Mouse (Mus musculus): ENCODE measurements around the gene Cul7. TPM values are rescaled to one million over a fixed set of nuclear protein-coding genes. Genes with fewer than 3 reads are reported as not detected.

Gene Cul7
- polyA plus RNA-seq, 1 experiment from 2014 or later, result 62.2 TPM

- H3K4me2 ChIP-seq (replicated peaks; ENCODE audit: low read depth, low read length), result peak within 1 kb of the TSS; percentile 93
- peak; percentile 92 for ATAC-seq (ENCODE audit: low FRiP score, low TSS enrichment)
- peak within 1 kb of the TSS; percentile 68 for H3K4me3 ChIP-seq (ENCODE audit: low read length)
- H3K9me3 ChIP-seq (ENCODE audit: low read length), result no peaks in the 10 kb centered on the region
- peaks cover 17% of the 10 kb centered on the region for H3K4me1 ChIP-seq (ENCODE audit: insufficient read depth, low read length)
- H3K27me3 ChIP-seq (ENCODE audit: insufficient read depth, low read length), result no peaks in the 10 kb centered on the region
- peaks cover 22% of the 10 kb centered on the region for H3K36me3 ChIP-seq (ENCODE audit: insufficient read depth, low read length)
- peak within 1 kb of the TSS; percentile 91 for H3K9ac ChIP-seq (replicated peaks; ENCODE audit: low read length)
- H3K27ac ChIP-seq (ENCODE audit: low read length), result peak within 1 kb of the TSS; percentile 79
- 9% methylated on average over 36 of the region's 36 CpGs for WGBS
Observed at GRCm38 (mm10) chr17:46710959-46711597, 60.9 kb downstream of the Cul7 start, which contains the start of gene Pex6. Gene Pex6, plus strand, starts transcription at chr17:46711463.

GRCm38 (mm10) chr17:46711612-46712271, 61.6 kb downstream of the Cul7 start:
- Histone ChIP-seq H3K9ac (replicated peaks; ENCODE audit: low read length) (peak overlapping the region; percentile 91), H3K36me3 (ENCODE audit: insufficient read depth, low read length) (peaks cover 29% of the 10 kb centered on the region), H3K27me3 (ENCODE audit: insufficient read depth, low read length) (no peaks in the 10 kb centered on the region), H3K9me3 (ENCODE audit: low read length) (no peaks in the 10 kb centered on the region), H3K27ac (ENCODE audit: low read length) (peak overlapping the region; percentile 79; the same call in 1 of the 2 replicates), H3K4me2 (replicated peaks; ENCODE audit: low read depth, low read length) (peak overlapping the region; percentile 93), H3K4me1 (ENCODE audit: insufficient read depth, low read length) (peaks cover 17% of the 10 kb centered on the region), H3K4me3 (ENCODE audit: low read length) (peak overlapping the region; percentile 68)
- ATAC-seq (ENCODE audit: low FRiP score, low TSS enrichment), result peak; percentile 70
- under 1% methylated on average over 76 of the region's 76 CpGs for WGBS

GRCm38 (mm10) chr17:46712442-46712841, 62.3 kb downstream of the Cul7 start:
- Histone ChIP-seq H3K27me3 (ENCODE audit: insufficient read depth, low read length) (no peaks in the 10 kb centered on the region), H3K36me3 (ENCODE audit: insufficient read depth, low read length) (peaks cover 31% of the 10 kb centered on the region), H3K27ac (ENCODE audit: low read length) (no peak overlapping the region), H3K9me3 (ENCODE audit: low read length) (no peaks in the 10 kb centered on the region), H3K9ac (replicated peaks; ENCODE audit: low read length) (peak overlapping the region; percentile 91), H3K4me2 (replicated peaks; ENCODE audit: low read depth, low read length) (peak overlapping the region; percentile 93), H3K4me3 (ENCODE audit: low read length) (peak overlapping the region; percentile 68), H3K4me1 (ENCODE audit: insufficient read depth, low read length) (peaks cover 17% of the 10 kb centered on the region)
- 64% methylated on average over 7 of the region's 7 CpGs for WGBS
- no peak for ATAC-seq (ENCODE audit: low FRiP score, low TSS enrichment)

- Histone ChIP-seq H3K4me3 (ENCODE audit: low read length) (no peak overlapping the region), H3K27me3 (ENCODE audit: insufficient read depth, low read length) (no peaks in the 10 kb centered on the region), H3K36me3 (ENCODE audit: insufficient read depth, low read length) (peaks cover 33% of the 10 kb centered on the region), H3K4me2 (replicated peaks; ENCODE audit: low read depth, low read length) (no peak overlapping the region), H3K27ac (ENCODE audit: low read length) (no peak overlapping the region), H3K9me3 (ENCODE audit: low read length) (no peaks in the 10 kb centered on the region), H3K4me1 (ENCODE audit: insufficient read depth, low read length) (peaks cover 17% of the 10 kb centered on the region), H3K9ac (replicated peaks; ENCODE audit: low read length) (no peak overlapping the region)
- 91% methylated on average over 9 of the region's 9 CpGs for WGBS
- ATAC-seq (ENCODE audit: low FRiP score, low TSS enrichment), result no peak
Observed at GRCm38 (mm10) chr17:46713849-46714248, 63.7 kb downstream of the Cul7 start.

Other genes starting within 250 kb of the Cul7 start
- gene Crip3, start 221.4 kb upstream of the Cul7 start, polyA plus RNA-seq (2015; fragmentation: Nextera tagmentation; extraction: Ambion mirVana), result 0.54 and 0.68 TPM in 2 replicates
- 0.15 and 0.32 TPM in 2 replicates for gene Slc22a7, start 211.9 kb upstream of the Cul7 start, polyA plus RNA-seq (2015; fragmentation: Nextera tagmentation; extraction: Ambion mirVana)
- gene Ttbk1, start 162.7 kb upstream of the Cul7 start, polyA plus RNA-seq (2015; fragmentation: Nextera tagmentation; extraction: Ambion mirVana), result 0.15 and 0.23 TPM in 2 replicates
- 56.5 and 60.3 TPM in 2 replicates for gene Dnph1, start 153.6 kb upstream of the Cul7 start, polyA plus RNA-seq (2015; fragmentation: Nextera tagmentation; extraction: Ambion mirVana)
- gene Cul9, start 103.9 kb upstream of the Cul7 start, polyA plus RNA-seq (2015; fragmentation: Nextera tagmentation; extraction: Ambion mirVana), result 6.5 TPM in 2 replicates
- 8.2 and 9.3 TPM in 2 replicates for gene Srf, start 94.2 kb upstream of the Cul7 start, polyA plus RNA-seq (2015; fragmentation: Nextera tagmentation; extraction: Ambion mirVana)
- gene Ptk7, start 20.8 kb upstream of the Cul7 start, polyA plus RNA-seq (2015; fragmentation: Nextera tagmentation; extraction: Ambion mirVana), result 153 and 157 TPM in 2 replicates
- 49.7 and 58.0 TPM in 2 replicates for gene Klc4, start 4.3 kb upstream of the Cul7 start, polyA plus RNA-seq (2015; fragmentation: Nextera tagmentation; extraction: Ambion mirVana)
- 118 and 123 TPM in 2 replicates for gene Mrpl2, start 4.1 kb upstream of the Cul7 start, polyA plus RNA-seq (2015; fragmentation: Nextera tagmentation; extraction: Ambion mirVana)
- gene Rrp36, start 24.0 kb downstream of the Cul7 start, polyA plus RNA-seq (2015; fragmentation: Nextera tagmentation; extraction: Ambion mirVana), result 69.2 and 69.6 TPM in 2 replicates
- gene Mea1, start 28.5 kb downstream of the Cul7 start, polyA plus RNA-seq (2015; fragmentation: Nextera tagmentation; extraction: Ambion mirVana), result 162 and 172 TPM in 2 replicates
- gene Klhdc3, start 30.6 kb downstream of the Cul7 start, polyA plus RNA-seq (2015; fragmentation: Nextera tagmentation; extraction: Ambion mirVana), result 137 and 141 TPM in 2 replicates
- 110 and 112 TPM in 2 replicates for gene Ppp2r5d, start 54.8 kb downstream of the Cul7 start, polyA plus RNA-seq (2015; fragmentation: Nextera tagmentation; extraction: Ambion mirVana)
- 26.8 and 27.4 TPM in 2 replicates for gene Pex6, start 61.1 kb downstream of the Cul7 start, polyA plus RNA-seq (2015; fragmentation: Nextera tagmentation; extraction: Ambion mirVana)
- 2.4 and 2.7 TPM in 2 replicates for gene Gnmt, start 78.8 kb downstream of the Cul7 start, polyA plus RNA-seq (2015; fragmentation: Nextera tagmentation; extraction: Ambion mirVana)
- 85.9 and 94.5 TPM in 2 replicates for gene Cnpy3, start 101.9 kb downstream of the Cul7 start, polyA plus RNA-seq (2015; fragmentation: Nextera tagmentation; extraction: Ambion mirVana)
- 0.22 and 0.29 TPM in 2 replicates for gene Ptcra, start 113.4 kb downstream of the Cul7 start, polyA plus RNA-seq (2015; fragmentation: Nextera tagmentation; extraction: Ambion mirVana)
- 76.1 and 89.9 TPM in 2 replicates for gene 2310039H08Rik, start 122.3 kb downstream of the Cul7 start, polyA plus RNA-seq (2015; fragmentation: Nextera tagmentation; extraction: Ambion mirVana)
- 165 and 173 TPM in 2 replicates for gene Rpl7l1, start 132.3 kb downstream of the Cul7 start, polyA plus RNA-seq (2015; fragmentation: Nextera tagmentation; extraction: Ambion mirVana)
- gene Bicral, start 208.1 kb downstream of the Cul7 start, polyA plus RNA-seq (2015; fragmentation: Nextera tagmentation; extraction: Ambion mirVana), result 3.2 and 3.6 TPM in 2 replicates
- 49.8 and 54.7 TPM in 2 replicates for gene Tbcc, start 240.3 kb downstream of the Cul7 start, polyA plus RNA-seq (2015; fragmentation: Nextera tagmentation; extraction: Ambion mirVana)

All from kidney, embryonic 16.5 days (tissue).